Mouse (Mus musculus) liver, embryonic 14.5 days (tissue): ENCODE measurements at regions not wholly inside any gene's neighbourhood (a gene's known extent, or its start where the extent isn't known, plus 50 kb on each side); places are given as distances from the start of the nearest gene placed in this dataset.
"Not testable (repeated sequence)": the region's sequence is repeated elsewhere in the genome, so short reads cannot be mapped to it uniquely, and the experiment has no call there.

ENCODE experiments used
- ATAC-seq: fragments of 200-750 bp; cut with Nextera tagmentation; 2 replicates; pipeline ENCODE4 v1.8.0; 2017; ENCODE audit warnings: moderate number of reproducible peaks, mild to moderate bottlenecking, moderate library complexity; ENCODE audit not compliant: insufficient read depth
- DNase-seq, 3 experiments: peaks; one replicate each; pipeline ENCODE4 v3.0.0-alpha.2; 2012 to 2013; ENCODE audit warnings: low read depth in 3 of 3, low spot score in 3 of 3
- H3K27ac ChIP-seq: fragments of 300-500 bp; sonication (generic); 2 replicates; pipeline ENCODE4 v1.5.1; 2014; ENCODE audit warnings: moderate library complexity, mild to moderate bottlenecking, control low read depth, inconsistent platforms
- H3K27me3 ChIP-seq: fragments of 300-500 bp; sonication (generic); 2 replicates; pipeline ENCODE4 v1.6.1; 2014; ENCODE audit warnings: mild to moderate bottlenecking, low read length, moderate library complexity; ENCODE audit not compliant: control insufficient read depth, insufficient read depth
- H3K36me3 ChIP-seq: fragments of 300-500 bp; sonication (generic); replicated peaks from 2 replicates; pipeline ENCODE4 v1.6.1; 2014; ENCODE audit warnings: low read depth; ENCODE audit not compliant: control insufficient read depth, insufficient read depth
- H3K4me1 ChIP-seq, 2 experiments: fragments of 200-500 bp in 1 of 2; fragments of 300-500 bp in 1 of 2; sonication (generic) in 1 of 2; replicated peaks; 2 replicates each; pipeline ENCODE4 v1.6.1; 2012 to 2014; ENCODE audit warnings: antibody characterized with exemption in 1 of 2, inconsistent platforms in 1 of 2, low read length in 1 of 2; ENCODE audit not compliant: control insufficient read depth in 2 of 2, insufficient read depth in 2 of 2
- H3K4me2 ChIP-seq: fragments of 300-500 bp; sonication (generic); 2 replicates; pipeline ENCODE4 v1.6.1; 2014; ENCODE audit warnings: low read depth, mild to moderate bottlenecking, control low read depth, moderate library complexity
- H3K4me3 ChIP-seq, 2 experiments: fragments of 200-500 bp in 1 of 2; fragments of 300-500 bp in 1 of 2; sonication (generic) in 1 of 2; 2 replicates each; pipeline ENCODE4 v1.5.1; 2012 to 2014; ENCODE audit warnings: low read depth in 2 of 2, low read length in 2 of 2, mild to moderate bottlenecking in 2 of 2, control low read depth in 1 of 2, inconsistent platforms in 1 of 2, moderate library complexity in 1 of 2; ENCODE audit not compliant: insufficient read depth in 1 of 2
- H3K9ac ChIP-seq: fragments of 300-500 bp; sonication (generic); replicated peaks from 2 replicates; pipeline ENCODE4 v1.6.1; 2014; ENCODE audit warnings: mild to moderate bottlenecking, control low read depth, moderate library complexity
- H3K9me3 ChIP-seq: fragments of 300-500 bp; sonication (generic); 2 replicates; pipeline ENCODE4 v1.6.1; 2016; ENCODE audit warnings: low read length, mixed read lengths; ENCODE audit not compliant: control insufficient read depth
- CTCF ChIP-seq: IDR thresholded peaks from 2 replicates; pipeline ENCODE4 v1.5.1; 2016; ENCODE audit warnings: antibody characterized with exemption, low read depth, control low read depth
- EP300 ChIP-seq: IDR thresholded peaks from 2 replicates; pipeline ENCODE4 v1.6.1; 2016; ENCODE audit warnings: antibody characterized with exemption, low read depth
- WGBS: fragments of 180-500 bp; shearing (Covaris S2); extraction: QIAGEN DNeasy Blood & Tissue Kit; methylation state at CpG from one replicate; pipeline ENCODE4 v1.1.7; 2014; ENCODE audit not compliant: insufficient replicate concordance; 5-methylcytosine and 5-hydroxymethylcytosine counted together

- 49% methylated on average over 5 of the region's 5 CpGs for WGBS
- Histone ChIP-seq H3K4me3 (no peak overlapping the region), H3K27ac (no peak overlapping the region), H3K27me3 (no peaks in the 10 kb centered on the region), H3K36me3 (no peaks in the 10 kb centered on the region), H3K9ac (no peak overlapping the region), H3K9me3 (no peaks in the 10 kb centered on the region), H3K4me2 (no peak overlapping the region), H3K4me1 (no peaks in the 10 kb centered on the region)
- ATAC-seq, result no peak
- TF ChIP-seq EP300 (no peak), CTCF (no peak)
- DNase-seq, result no peak
Observed at GRCm38 (mm10) chr1:157872775-157873174, 366.2 kb downstream of the Sec16b start.

GRCm38 (mm10) chr1:157875006-157875405, 368.5 kb downstream of the Sec16b start:
- Histone ChIP-seq H3K9me3 (no peaks in the 10 kb centered on the region), H3K4me1 (no peaks in the 10 kb centered on the region), H3K27me3 (no peaks in the 10 kb centered on the region), H3K27ac (no peak overlapping the region), H3K36me3 (no peaks in the 10 kb centered on the region), H3K9ac (no peak overlapping the region), H3K4me2 (no peak overlapping the region), H3K4me3 (no peak overlapping the region)
- ATAC-seq (no peak), DNase-seq (no peak)
- TF ChIP-seq CTCF, result no peak
- TF ChIP-seq EP300, result no peak
- WGBS, result 30% methylated on average over 2 of the region's 2 CpGs

- WGBS, result 66% methylated on average over 2 of the region's 4 CpGs
- H3K27ac ChIP-seq, H3K36me3 ChIP-seq, H3K4me1 ChIP-seq, H3K9me3 ChIP-seq, H3K4me2 ChIP-seq, ATAC-seq, H3K4me3 ChIP-seq, H3K27me3 ChIP-seq, DNase-seq, H3K9ac ChIP-seq: not testable (repeated sequence)
Observed at GRCm38 (mm10) chr1:157877117-157877516, 370.6 kb downstream of the Sec16b start.

DNA sequence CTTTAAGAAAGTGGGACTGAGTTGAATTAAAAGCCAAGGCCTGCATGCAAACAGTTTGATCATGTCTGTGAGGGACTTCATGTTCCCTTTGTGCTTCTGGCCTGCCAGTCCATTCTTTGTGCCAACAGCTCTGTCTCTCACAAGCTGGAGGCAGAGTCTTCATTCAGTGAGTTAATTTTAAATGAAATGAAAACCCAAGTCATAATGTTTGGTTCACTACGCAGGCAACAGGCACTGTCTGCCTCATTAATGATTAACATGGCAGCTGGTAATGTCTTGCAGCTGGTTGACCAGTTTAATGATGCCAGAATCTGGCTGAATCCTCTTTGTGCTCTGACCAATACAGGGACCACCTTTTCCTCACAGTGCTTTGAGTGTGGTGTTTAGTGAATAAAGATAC, 380.6 kb downstream of the Sec16b start:
- TF ChIP-seq CTCF (no peak), EP300 (no peak)
- H3K9ac ChIP-seq, result no peak overlapping the region
- no peaks in the 10 kb centered on the region for H3K9me3 ChIP-seq
- H3K4me2 ChIP-seq, result no peak overlapping the region
- H3K27ac ChIP-seq, result no peak overlapping the region
- ATAC-seq, result no peak
- no peak for DNase-seq
- no peaks in the 10 kb centered on the region for H3K27me3 ChIP-seq
- WGBS, result 38% methylated on average over 1 of the region's 1 CpGs
- no peaks in the 10 kb centered on the region for H3K36me3 ChIP-seq
- no peaks in the 10 kb centered on the region for H3K4me1 ChIP-seq
- H3K4me3 ChIP-seq, result no peak overlapping the region

DNA sequence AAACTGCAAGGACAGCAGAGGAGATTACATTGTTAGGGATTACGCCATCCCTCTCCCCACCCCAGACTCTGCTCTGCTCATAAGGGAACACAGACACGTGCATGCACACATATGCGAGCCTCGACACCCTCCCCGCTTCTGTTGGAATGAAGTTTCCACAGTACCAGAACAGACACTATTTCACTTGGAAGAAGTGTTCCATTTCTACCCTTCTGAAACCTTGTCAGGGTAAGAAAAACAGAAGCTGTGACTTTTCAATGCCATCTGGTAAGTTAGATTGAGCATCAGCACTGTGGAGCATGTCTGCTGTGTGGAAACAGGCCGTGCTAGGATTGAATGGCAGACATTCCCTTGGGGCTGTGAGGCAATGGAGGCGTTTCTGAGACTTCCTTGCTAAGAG, 382.0 kb downstream of the Sec16b start:
- no peak overlapping the region for H3K4me2 ChIP-seq
- ATAC-seq (no peak), DNase-seq (no peak)
- no peaks in the 10 kb centered on the region for H3K9me3 ChIP-seq
- H3K36me3 ChIP-seq, result no peaks in the 10 kb centered on the region
- no peak overlapping the region for H3K9ac ChIP-seq
- H3K27ac ChIP-seq, result no peak overlapping the region
- no peak overlapping the region for H3K4me3 ChIP-seq
- TF ChIP-seq CTCF, result no peak
- no peak for TF ChIP-seq EP300
- H3K27me3 ChIP-seq, result no peaks in the 10 kb centered on the region
- no peaks in the 10 kb centered on the region for H3K4me1 ChIP-seq
- WGBS, result 69% methylated on average over 7 of the region's 7 CpGs

- 58% methylated on average over 2 of the region's 2 CpGs for WGBS
- H3K27ac ChIP-seq, result no peak overlapping the region
Observed at GRCm38 (mm10) chr1:157906168-157906567, 399.6 kb downstream of the Sec16b start.

More at GRCm38 (mm10) chr1:157906168-157906567, 399.6 kb downstream of the Sec16b start:
- no peak overlapping the region for H3K9ac ChIP-seq
- H3K27me3 ChIP-seq, result no peaks in the 10 kb centered on the region
- H3K4me2 ChIP-seq, result no peak overlapping the region
- no peak for DNase-seq
- H3K36me3 ChIP-seq, result no peaks in the 10 kb centered on the region
- no peaks in the 10 kb centered on the region for H3K9me3 ChIP-seq
- H3K4me3 ChIP-seq, result no peak overlapping the region
- TF ChIP-seq CTCF (no peak), EP300 (no peak)
- H3K4me1 ChIP-seq, result no peaks in the 10 kb centered on the region
- ATAC-seq, result no peak
